Mouse (Mus musculus): ENCODE results near the gene Maneal. TPM values are rescaled to one million over a fixed set of nuclear protein-coding genes. Genes with fewer than 3 reads are reported as not detected.

Maneal gene
- total and polyA plus RNA-seq, 3 experiments: 0.08 TPM; not detected in 2

DNA sequence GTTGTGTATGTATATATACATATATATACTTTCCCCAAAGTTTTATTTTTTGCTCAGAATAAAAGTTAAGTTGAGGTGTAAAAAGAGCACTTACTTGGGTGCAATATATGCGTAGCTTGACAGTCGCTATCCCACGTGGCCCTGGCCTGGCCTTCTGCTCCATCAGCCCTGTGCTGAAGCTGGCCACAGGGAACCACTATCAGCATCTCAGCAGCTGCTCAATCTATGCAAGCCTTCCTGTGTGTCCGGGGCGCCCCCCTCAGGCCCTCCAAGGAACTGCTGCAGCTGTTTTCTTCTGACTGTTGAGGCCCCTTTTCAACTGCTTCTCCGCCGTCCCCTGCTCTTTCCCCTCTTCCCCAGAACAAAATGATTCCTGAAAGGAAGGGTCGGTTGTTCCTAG lies 14.4 kb downstream of the Maneal start:
- TF ChIP-seq MXI1 (IDR thresholded peaks at IDR 0.05; ENCODE audit: low read depth, low read length) (peak; percentile 94), RAD21 (IDR thresholded peaks at IDR 0.05; ENCODE audit: low read depth, low read length) (peak; percentile 81), RCOR1 (IDR thresholded peaks at IDR 0.05; ENCODE audit: low read depth, low read length) (peak; percentile 59; the same call in 1 of the 2 replicates), E2F4 (IDR thresholded peaks at IDR 0.05; ENCODE audit: borderline replicate concordance, low read depth, low read length) (no peak), ZC3H11A (IDR thresholded peaks at IDR 0.05; ENCODE audit: low read depth, low read length) (peak; percentile 57), CHD2 (IDR thresholded peaks at IDR 0.05; ENCODE audit: low read length) (no peak), MYB (IDR thresholded peaks at IDR 0.05; ENCODE audit: low read depth, low read length) (no peak), ELF1 (IDR thresholded peaks at IDR 0.05; ENCODE audit: low read depth, low read length) (0 out of 2 replicates have a peak, but pooled peaks have one; percentile 35), CHD1 (IDR thresholded peaks at IDR 0.05; ENCODE audit: low read depth, low read length) (no peak), TAL1 (IDR thresholded peaks at IDR 0.05; ENCODE audit: low read length) (peak; percentile 79), MAZ (IDR thresholded peaks at IDR 0.05; ENCODE audit: low read depth, low read length) (no peak), TCF12 (IDR thresholded peaks at IDR 0.05; ENCODE audit: low read depth, low read length) (peak; percentile 70), MYC (IDR thresholded peaks at IDR 0.05; ENCODE audit: low read depth, low read length) (peak; percentile 81; the same call in 1 of the 2 replicates), SMC3 (IDR thresholded peaks at IDR 0.05; ENCODE audit: low read depth, low read length) (peak; percentile 67), USF2 (IDR thresholded peaks at IDR 0.05; ENCODE audit: borderline replicate concordance in 1 of 2, insufficient read depth in 1 of 2, low read depth in 1 of 2, low read length in 2 of 2) (no peak), POLR2A (IDR thresholded peaks at IDR 0.05; ENCODE audit: control insufficient read depth in 1 of 2, insufficient read depth in 1 of 2, low read depth in 1 of 2, low read length in 2 of 2, poor library complexity in 1 of 2) (no peak), MEF2A (IDR thresholded peaks at IDR 0.05; ENCODE audit: extremely low read depth, insufficient replicate concordance, low read depth, low read length, poor library complexity, severe bottlenecking) (0 out of 2 replicates have a peak, but pooled peaks have one; percentile 35), GABPA (IDR thresholded peaks at IDR 0.05; ENCODE audit: low read depth, low read length) (no peak), ZNF384 (IDR thresholded peaks at IDR 0.05; ENCODE audit: low read depth, low read length) (no peak), UBTF (IDR thresholded peaks at IDR 0.05; ENCODE audit: borderline replicate concordance, insufficient read depth, low read depth, low read length) (no peak), MAX (IDR thresholded peaks at IDR 0.05; ENCODE audit: low read length) (peak; percentile 77), HCFC1 (IDR thresholded peaks at IDR 0.05; ENCODE audit: low read depth, low read length) (peak; percentile 59; the same call in 1 of the 2 replicates), BHLHE40 (IDR thresholded peaks at IDR 0.05; ENCODE audit: borderline replicate concordance, low read depth, low read length) (no peak), EP300 (IDR thresholded peaks at IDR 0.05; ENCODE audit: low read depth in 1 of 2, low read length in 2 of 2) (peak in 1 of 2 experiments; percentile 57; a peak in 2 of 4 replicates), USF1 (IDR thresholded peaks at IDR 0.05; ENCODE audit: low read depth, low read length) (peak; percentile 76), ETS1 (IDR thresholded peaks at IDR 0.05; ENCODE audit: low read depth, low read length) (0 out of 2 replicates have a peak, but pooled peaks have one; percentile 39), CTCF (IDR thresholded peaks at IDR 0.05 in 2 of 3, conservative IDR thresholded peaks at IDR 0.05 in 1 of 3; ENCODE audit: control insufficient read depth in 1 of 3, insufficient read depth in 1 of 3, low read depth in 2 of 3, low read length in 3 of 3, poor library complexity in 1 of 3, severe bottlenecking in 1 of 3) (peak; percentile 90 to 94 (median 93)), NELFE (IDR thresholded peaks at IDR 0.05; ENCODE audit: low read depth, low read length) (no peak), SIN3A (IDR thresholded peaks at IDR 0.05; ENCODE audit: low read length) (peak; percentile 75), JUND (IDR thresholded peaks at IDR 0.05; ENCODE audit: low read depth, low read length) (no peak), KAT2A (conservative IDR thresholded peaks at IDR 0.05; ENCODE audit: low read depth, low read length) (no peak), TBP (IDR thresholded peaks at IDR 0.05; ENCODE audit: low read depth, low read length) (no peak), MAFK (IDR thresholded peaks at IDR 0.05; ENCODE audit: borderline replicate concordance, low read depth, low read length) (no peak), GATA1 (IDR thresholded peaks at IDR 0.05; ENCODE audit: low read depth, low read length) (peak; percentile 67)
- peaks cover 30% of the 10 kb centered on the region for H3K79me2 ChIP-seq (ENCODE audit: control insufficient read depth, insufficient read depth, low read length, poor library complexity)
- peaks cover 0 to 16% of the 10 kb centered on the region in 2 experiments; a peak in 2 of 4 replicates for H3K4me1 ChIP-seq (ENCODE audit: control insufficient read depth in 1 of 2, insufficient read depth in 2 of 2, low read length in 2 of 2)
- H3K9ac ChIP-seq (ENCODE audit: control insufficient read depth, low read depth, low read length, poor library complexity, severe bottlenecking): 0 out of 2 replicates have a peak overlapping the region, but pooled peaks have one; percentile 2
- peaks cover 3 to 15% of the 10 kb centered on the region in 2 experiments; a peak in 3 of 4 replicates for H3K36me3 ChIP-seq (ENCODE audit: control insufficient read depth in 1 of 2, insufficient read depth in 2 of 2, low read length in 2 of 2)
- H3K9me3 ChIP-seq (replicated peaks; ENCODE audit: insufficient read depth, low read length): no peaks in the 10 kb centered on the region
- no peaks in the 10 kb centered on the region for H3K27me3 ChIP-seq (ENCODE audit: control insufficient read depth in 1 of 2, insufficient read depth in 2 of 2, low read length in 2 of 2)
- no peak overlapping the region for H3K27ac ChIP-seq (ENCODE audit: control insufficient read depth, low read depth, low read length)
- no peak overlapping the region for H3K4me3 ChIP-seq (ENCODE audit: control insufficient read depth in 1 of 2, insufficient read depth in 1 of 2, low read depth in 2 of 2, low read length in 2 of 2)
- DNase-seq (ENCODE audit: low read depth, low spot score): peak; percentile 89

Data from MEL (cell line).